Mouse (Mus musculus): ENCODE measurements around the gene Slc8a1. TPM values are rescaled to one million over a fixed set of nuclear protein-coding genes. Genes with fewer than 3 reads are reported as not detected.

Gene Slc8a1
- polyA plus RNA-seq, 1 experiment from 2014 or later: 0.69 TPM

GRCm38 (mm10) chr17:81621188-81621644 is 117.0 kb downstream of the Slc8a1 start:
- Histone ChIP-seq H3K27ac (ENCODE audit: low read depth) (no peak overlapping the region), H3K4me2 (ENCODE audit: low read depth, low read length) (no peak overlapping the region), H3K4me3 (ENCODE audit: low read depth, low read length) (no peak overlapping the region), H3K36me3 (replicated peaks; ENCODE audit: insufficient read depth, low read length) (no peaks in the 10 kb centered on the region), H3K9me3 (ENCODE audit: low read length) (no peaks in the 10 kb centered on the region), H3K4me1 (ENCODE audit: insufficient read depth) (no peaks in the 10 kb centered on the region), H3K9ac (replicated peaks) (no peak overlapping the region), H3K27me3 (ENCODE audit: insufficient read depth, low read length) (no peaks in the 10 kb centered on the region)
- TF ChIP-seq CTCF (IDR thresholded peaks at IDR 0.05; ENCODE audit: low read depth) (no peak), EP300 (IDR thresholded peaks at IDR 0.05; ENCODE audit: low read depth) (no peak)
- DNase-seq: no peak
- ATAC-seq: no peak
- WGBS (ENCODE audit: insufficient replicate concordance): 59% methylated on average over 2 of the region's 2 CpGs

GRCm38 (mm10) chr17:81618461-81618860 is 119.7 kb downstream of the Slc8a1 start:
- no peaks in the 10 kb centered on the region for H3K27me3 ChIP-seq (ENCODE audit: insufficient read depth, low read length)
- H3K27ac ChIP-seq (ENCODE audit: low read depth): no peak overlapping the region
- H3K4me3 ChIP-seq (ENCODE audit: low read depth, low read length): no peak overlapping the region
- H3K9me3 ChIP-seq (ENCODE audit: low read length): no peaks in the 10 kb centered on the region
- WGBS (ENCODE audit: insufficient replicate concordance): 68% methylated on average over 5 of the region's 5 CpGs
- H3K4me1 ChIP-seq (ENCODE audit: insufficient read depth): no peaks in the 10 kb centered on the region
- DNase-seq (no peak), ATAC-seq (no peak)
- no peaks in the 10 kb centered on the region for H3K36me3 ChIP-seq (replicated peaks; ENCODE audit: insufficient read depth, low read length)
- TF ChIP-seq EP300 (IDR thresholded peaks at IDR 0.05; ENCODE audit: low read depth): no peak
- no peak for TF ChIP-seq CTCF (IDR thresholded peaks at IDR 0.05; ENCODE audit: low read depth)
- no peak overlapping the region for H3K9ac ChIP-seq (replicated peaks)
- no peak overlapping the region for H3K4me2 ChIP-seq (ENCODE audit: low read depth, low read length)

GRCm38 (mm10) chr17:81616326-81616725 is 121.9 kb downstream of the Slc8a1 start:
- WGBS (ENCODE audit: insufficient replicate concordance): 66% methylated on average over 4 of the region's 4 CpGs
- no peak for TF ChIP-seq EP300 (IDR thresholded peaks at IDR 0.05; ENCODE audit: low read depth)
- no peak for TF ChIP-seq CTCF (IDR thresholded peaks at IDR 0.05; ENCODE audit: low read depth)
- DNase-seq (no peak), ATAC-seq (peak; percentile 27; the same call in 1 of the 2 replicates)
- Histone ChIP-seq H3K27ac (ENCODE audit: low read depth) (no peak overlapping the region), H3K4me3 (ENCODE audit: low read depth, low read length) (no peak overlapping the region), H3K4me2 (ENCODE audit: low read depth, low read length) (no peak overlapping the region), H3K27me3 (ENCODE audit: insufficient read depth, low read length) (no peaks in the 10 kb centered on the region), H3K36me3 (replicated peaks; ENCODE audit: insufficient read depth, low read length) (no peaks in the 10 kb centered on the region), H3K4me1 (ENCODE audit: insufficient read depth) (no peaks in the 10 kb centered on the region), H3K9ac (replicated peaks) (no peak overlapping the region), H3K9me3 (ENCODE audit: low read length) (no peaks in the 10 kb centered on the region)

- H3K4me2 ChIP-seq (ENCODE audit: low read depth, low read length): no peak overlapping the region
- ATAC-seq (no peak), DNase-seq (no peak)
- no peaks in the 10 kb centered on the region for H3K36me3 ChIP-seq (replicated peaks; ENCODE audit: insufficient read depth, low read length)
- no peak for TF ChIP-seq EP300 (IDR thresholded peaks at IDR 0.05; ENCODE audit: low read depth)
- no peak for TF ChIP-seq CTCF (IDR thresholded peaks at IDR 0.05; ENCODE audit: low read depth)
- H3K27me3 ChIP-seq (ENCODE audit: insufficient read depth, low read length): no peaks in the 10 kb centered on the region
- 67% methylated on average over 8 of the region's 8 CpGs for WGBS (ENCODE audit: insufficient replicate concordance)
- H3K4me1 ChIP-seq (ENCODE audit: insufficient read depth): no peaks in the 10 kb centered on the region
- H3K9ac ChIP-seq (replicated peaks): no peak overlapping the region
- H3K27ac ChIP-seq (ENCODE audit: low read depth): no peak overlapping the region
- no peaks in the 10 kb centered on the region for H3K9me3 ChIP-seq (ENCODE audit: low read length)
- H3K4me3 ChIP-seq (ENCODE audit: low read depth, low read length): no peak overlapping the region
These were observed 122.8 kb downstream of the Slc8a1 start for GRCm38 (mm10) chr17:81615391-81615790.

- no peak overlapping the region for H3K9ac ChIP-seq (replicated peaks)
- no peaks in the 10 kb centered on the region for H3K9me3 ChIP-seq (ENCODE audit: low read length)
- WGBS (ENCODE audit: insufficient replicate concordance): 87% methylated on average over 3 of the region's 3 CpGs
- TF ChIP-seq EP300 (IDR thresholded peaks at IDR 0.05; ENCODE audit: low read depth) (no peak), CTCF (IDR thresholded peaks at IDR 0.05; ENCODE audit: low read depth) (no peak)
- ATAC-seq: no peak
- no peak overlapping the region for H3K4me3 ChIP-seq (ENCODE audit: low read depth, low read length)
- H3K4me1 ChIP-seq (ENCODE audit: insufficient read depth): no peaks in the 10 kb centered on the region
- no peak for DNase-seq
- no peaks in the 10 kb centered on the region for H3K27me3 ChIP-seq (ENCODE audit: insufficient read depth, low read length)
- H3K4me2 ChIP-seq (ENCODE audit: low read depth, low read length): no peak overlapping the region
- no peaks in the 10 kb centered on the region for H3K36me3 ChIP-seq (replicated peaks; ENCODE audit: insufficient read depth, low read length)
- H3K27ac ChIP-seq (ENCODE audit: low read depth): no peak overlapping the region
These were observed 130.7 kb downstream of the Slc8a1 start for GRCm38 (mm10) chr17:81607515-81607914.

GRCm38 (mm10) chr17:81606084-81606483 is 132.1 kb downstream of the Slc8a1 start:
- ATAC-seq (no peak), DNase-seq (no peak)
- WGBS (ENCODE audit: insufficient replicate concordance): 41% methylated on average over 2 of the region's 2 CpGs
- Histone ChIP-seq H3K36me3 (replicated peaks; ENCODE audit: insufficient read depth, low read length) (no peaks in the 10 kb centered on the region), H3K4me2 (ENCODE audit: low read depth, low read length) (no peak overlapping the region), H3K9me3 (ENCODE audit: low read length) (no peaks in the 10 kb centered on the region), H3K4me1 (ENCODE audit: insufficient read depth) (no peaks in the 10 kb centered on the region), H3K4me3 (ENCODE audit: low read depth, low read length) (no peak overlapping the region), H3K27ac (ENCODE audit: low read depth) (no peak overlapping the region), H3K27me3 (ENCODE audit: insufficient read depth, low read length) (no peaks in the 10 kb centered on the region), H3K9ac (replicated peaks) (no peak overlapping the region)
- TF ChIP-seq CTCF (IDR thresholded peaks at IDR 0.05; ENCODE audit: low read depth) (no peak), EP300 (IDR thresholded peaks at IDR 0.05; ENCODE audit: low read depth) (no peak)

GRCm38 (mm10) chr17:81605219-81605660 is 132.9 kb downstream of the Slc8a1 start:
- TF ChIP-seq EP300 (IDR thresholded peaks at IDR 0.05; ENCODE audit: low read depth) (no peak), CTCF (IDR thresholded peaks at IDR 0.05; ENCODE audit: low read depth) (no peak)
- no peaks in the 10 kb centered on the region for H3K36me3 ChIP-seq (replicated peaks; ENCODE audit: insufficient read depth, low read length)
- H3K4me1 ChIP-seq (ENCODE audit: insufficient read depth): no peaks in the 10 kb centered on the region
- no peak overlapping the region for H3K27ac ChIP-seq (ENCODE audit: low read depth)
- H3K27me3 ChIP-seq (ENCODE audit: insufficient read depth, low read length): no peaks in the 10 kb centered on the region
- 64% methylated on average over 4 of the region's 4 CpGs for WGBS (ENCODE audit: insufficient replicate concordance)
- no peak overlapping the region for H3K4me3 ChIP-seq (ENCODE audit: low read depth, low read length)
- no peak for DNase-seq
- no peak overlapping the region for H3K4me2 ChIP-seq (ENCODE audit: low read depth, low read length)
- H3K9me3 ChIP-seq (ENCODE audit: low read length): no peaks in the 10 kb centered on the region
- no peak overlapping the region for H3K9ac ChIP-seq (replicated peaks)
- no peak for ATAC-seq

All from liver, postnatal 0 days (tissue).